31 mouse cellular contexts compared by ENCODE assay signal in genomic region chr13:97235911-97236310, GRCm38 (mm10). TPM values are rescaled to one million over a fixed set of nuclear protein-coding genes. Genes with fewer than 3 reads are reported as not detected.
DNase-seq lines count a peak whose midpoint lies in the region; ATAC-seq lines count a peak whose summit lies in the region.
"Had no signal": no experiment of that assay in that cellular context is flagged by ENCODE, and none has a peak within 500 bp of the region (broad histone marks: within the 10 kb centered on the region; RNA-seq: fewer than 3 reads in every experiment).

No protein-coding gene starts in this region.

- ATAC-seq in forebrain, embryonic 11.5 days (replicated peaks; ENCODE audit: low FRiP score) = no peak
- ATAC-seq in liver, embryonic 12.5 days = no peak
- ATAC-seq: inflammation-experienced regulatory T-cells, adult 6 months; midbrain, embryonic 15.5 days had no signal

- H3K4me1 ChIP-seq in forebrain, embryonic 10.5 days = peaks cover 54% of the 10 kb centered on the region
- H3K4me1 ChIP-seq in forebrain, embryonic 11.5 days (replicated peaks; ENCODE audit: control insufficient read depth, insufficient read depth, low read length) = peaks cover 13% of the 10 kb centered on the region; the same call in 1 of the 2 replicates
- H3K4me1 ChIP-seq in liver, embryonic 12.5 days = peaks cover 20% of the 10 kb centered on the region; the same call in 1 of the 2 replicates

- no peak for DNase-seq in forebrain, embryonic 10.5 days (ENCODE audit: extremely low spot score, low spot score)
- DNase-seq in forebrain, embryonic 11.5 days (ENCODE audit: low spot score) = no peak
- DNase-seq in kidney, adult 11 months = peak; percentile 23
- DNase-seq in kidney, postnatal 4 days = no peak
- peak; percentile 49 for DNase-seq in testis, postnatal 10 days (ENCODE audit: low spot score)
- no peak for DNase-seq in testis, postnatal 14 days (ENCODE audit: low spot score)
- DNase-seq: adrenal gland, postnatal 10 days; cerebellum, adult 11-12 months; cerebellum, adult 9-11 months; gastrocnemius, postnatal 25 days; heart, adult 18-20 months; heart, postnatal 4 days; kidney, adult 2 months; liver; lung, embryonic 14.5 days; lung, postnatal 14 days; right cerebral cortex, postnatal 25 days; thymus, adult 18-20 months; thymus, postnatal 25 days had no signal

- peaks cover 22% of the 10 kb centered on the region for H3K27me3 ChIP-seq in forebrain, embryonic 10.5 days (ENCODE audit: poor library complexity, severe bottlenecking)
- H3K27me3 ChIP-seq in forebrain, embryonic 11.5 days (ENCODE audit: control insufficient read depth, insufficient read depth, low read length) = no peaks in the 10 kb centered on the region
- H3K27me3 ChIP-seq in liver, embryonic 12.5 days (replicated peaks) = peaks cover 33% of the 10 kb centered on the region
- H3K27me3 ChIP-seq: embryonic facial prominence, embryonic 13.5 days; heart, embryonic 12.5 days; midbrain, embryonic 15.5 days; stomach, embryonic 15.5 days had no signal

- H3K27ac ChIP-seq in forebrain, embryonic 10.5 days = peak overlapping the region; percentile 26; the same call in 1 of the 2 replicates
- no peak overlapping the region for H3K27ac ChIP-seq in forebrain, embryonic 11.5 days (ENCODE audit: low read depth, low read length)
- no peak overlapping the region for H3K27ac ChIP-seq in liver, embryonic 12.5 days
- H3K27ac ChIP-seq: embryonic facial prominence, embryonic 13.5 days; hindbrain, embryonic 14.5 days; kidney, postnatal 0 days; layer of hippocampus, adult 2 months; left cerebral cortex, adult 2 months; liver, embryonic 15.5 days; midbrain, embryonic 15.5 days; stomach, embryonic 15.5 days had no signal

- H3K4me3 ChIP-seq in forebrain, embryonic 10.5 days = no peak overlapping the region
- no peak overlapping the region for H3K4me3 ChIP-seq in forebrain, embryonic 11.5 days (ENCODE audit: low read depth, low read length)
- H3K4me3 ChIP-seq in liver, embryonic 12.5 days = no peak overlapping the region
- H3K4me3 ChIP-seq: embryonic facial prominence, embryonic 13.5 days; heart, embryonic 12.5 days; layer of hippocampus, adult 2 months; left cerebral cortex, adult 2 months; liver, embryonic 15.5 days; midbrain, embryonic 15.5 days; stomach, embryonic 15.5 days had no signal

- 82% methylated on average over 6 of the region's 6 CpGs for WGBS in forebrain, embryonic 10.5 days
- 65% methylated on average over 6 of the region's 6 CpGs for WGBS in forebrain, embryonic 11.5 days
- WGBS in liver, embryonic 12.5 days (ENCODE audit: insufficient replicate concordance) = 65% methylated on average over 6 of the region's 6 CpGs

- H3K9ac ChIP-seq in forebrain, embryonic 11.5 days (ENCODE audit: low read length) = no peak overlapping the region
- H3K9ac ChIP-seq in liver, embryonic 12.5 days = no peak overlapping the region
- H3K9ac ChIP-seq: embryonic facial prominence, embryonic 13.5 days; heart, embryonic 12.5 days; hindbrain, embryonic 14.5 days; liver, embryonic 15.5 days; lung, embryonic 14.5 days; midbrain, embryonic 15.5 days; stomach, embryonic 15.5 days had no signal

- no peaks in the 10 kb centered on the region for H3K36me3 ChIP-seq in forebrain, embryonic 10.5 days (replicated peaks)
- no peaks in the 10 kb centered on the region for H3K36me3 ChIP-seq in forebrain, embryonic 11.5 days (ENCODE audit: control insufficient read depth, insufficient read depth, low read length)
- no peaks in the 10 kb centered on the region for H3K36me3 ChIP-seq in liver, embryonic 12.5 days
- H3K36me3 ChIP-seq: embryonic facial prominence, embryonic 13.5 days; G1E; heart, embryonic 12.5 days; liver, embryonic 15.5 days; midbrain, embryonic 15.5 days; stomach, embryonic 15.5 days had no signal

- no peaks in the 10 kb centered on the region for H3K9me3 ChIP-seq in forebrain, embryonic 10.5 days
- H3K9me3 ChIP-seq in forebrain, embryonic 11.5 days (ENCODE audit: control insufficient read depth, low read length) = no peaks in the 10 kb centered on the region
- no peaks in the 10 kb centered on the region for H3K9me3 ChIP-seq in liver, embryonic 12.5 days (replicated peaks)
- H3K9me3 ChIP-seq: embryonic facial prominence, embryonic 13.5 days; heart, embryonic 12.5 days; liver, embryonic 15.5 days; midbrain, embryonic 15.5 days; stomach, embryonic 15.5 days had no signal

- H3K4me2 ChIP-seq in forebrain, embryonic 11.5 days (ENCODE audit: low read depth, low read length, severe bottlenecking) = no peak overlapping the region
- no peak overlapping the region for H3K4me2 ChIP-seq in liver, embryonic 12.5 days
- H3K4me2 ChIP-seq: embryonic facial prominence, embryonic 13.5 days; heart, embryonic 12.5 days; hindbrain, embryonic 14.5 days; liver, embryonic 15.5 days; lung, embryonic 14.5 days; midbrain, embryonic 15.5 days; stomach, embryonic 15.5 days had no signal

RNA-seq across cellular contexts. Expression of gene Enc1, which starts 5.0 kb away (rescaled TPM):
- polyA plus RNA-seq in forebrain, embryonic 10.5 days (2016; fragmentation: Nextera tagmentation; extraction: Ambion mirVana) = 7.8 and 10.0 TPM in 2 replicates
- polyA plus RNA-seq in forebrain, embryonic 11.5 days (2014; fragmentation: Nextera tagmentation; extraction: Ambion mirVana) = 17.9 and 20.8 TPM in 2 replicates
- 0.92 and 0.93 TPM in 2 replicates for polyA plus RNA-seq in liver, embryonic 12.5 days (2016; fragmentation: Nextera tagmentation; extraction: Ambion mirVana)

RNA-seq across cellular contexts. Expression of gene Hexb, which starts 37.8 kb away (rescaled TPM):
- 18.4 and 20.5 TPM in 2 replicates for polyA plus RNA-seq in forebrain, embryonic 10.5 days (2016; fragmentation: Nextera tagmentation; extraction: Ambion mirVana)
- polyA plus RNA-seq in forebrain, embryonic 11.5 days (2014; fragmentation: Nextera tagmentation; extraction: Ambion mirVana) = 20.3 and 22.2 TPM in 2 replicates
- polyA plus RNA-seq in liver, embryonic 12.5 days (2016; fragmentation: Nextera tagmentation; extraction: Ambion mirVana) = 14.1 and 15.1 TPM in 2 replicates

Comparison
In these comparisons a context has a peak if more than half of its experiments do, and no peak if none do; other contexts are left out.
1. DNase-seq: peak in kidney, adult 11 months (single experiment) and testis, postnatal 10 days (single experiment); none in forebrain, embryonic 10.5 days (single experiment), forebrain, embryonic 11.5 days (single experiment), kidney, postnatal 4 days (0 of 2) and testis, postnatal 14 days (single experiment).